Mouse (Mus musculus) hindbrain, postnatal 0 days (tissue): ENCODE measurements around the gene Gm26620. TPM values are rescaled to one million over a fixed set of nuclear protein-coding genes. Genes with fewer than 3 reads are reported as not detected.

ENCODE experiments used
- ATAC-seq: fragments of 200-750 bp; cut with Nextera tagmentation; 2 replicates; pipeline ENCODE4 v1.8.0; 2017; ENCODE audit warnings: mild to moderate bottlenecking, moderate TSS enrichment, moderate library complexity
- DNase-seq: peaks from one replicate; pipeline ENCODE4 v3.0.0-alpha.2; 2015; ENCODE audit warnings: low spot score
- H3K27ac ChIP-seq: fragments of 300-500 bp; sonication (generic); 2 replicates; pipeline ENCODE4 v1.5.1; 2014; ENCODE audit warnings: mild to moderate bottlenecking
- H3K27me3 ChIP-seq: fragments of 300-500 bp; sonication (generic); 2 replicates; pipeline ENCODE4 v1.6.1; 2014; ENCODE audit warnings: low read length, mixed read lengths; ENCODE audit not compliant: insufficient read depth
- H3K36me3 ChIP-seq: fragments of 300-500 bp; sonication (generic); 2 replicates; pipeline ENCODE4 v1.6.1; 2014; ENCODE audit warnings: low read length, mixed read lengths; ENCODE audit not compliant: insufficient read depth
- H3K4me1 ChIP-seq: fragments of 300-500 bp; sonication (generic); 2 replicates; pipeline ENCODE4 v1.6.1; 2014; ENCODE audit warnings: antibody characterized with exemption, low read length, mixed read lengths; ENCODE audit not compliant: insufficient read depth
- H3K4me2 ChIP-seq: fragments of 300-500 bp; sonication (generic); 2 replicates; pipeline ENCODE4 v1.6.1; 2014; ENCODE audit warnings: low read depth, mild to moderate bottlenecking, low read length, moderate library complexity, mixed read lengths
- H3K4me3 ChIP-seq: fragments of 300-500 bp; sonication (generic); 2 replicates; pipeline ENCODE4 v1.5.1; 2014; ENCODE audit warnings: low read length
- H3K9ac ChIP-seq: fragments of 300-500 bp; sonication (generic); replicated peaks from 2 replicates; pipeline ENCODE4 v1.6.1; 2014; ENCODE audit warnings: mild to moderate bottlenecking, low read length, moderate library complexity, mixed read lengths
- H3K9me3 ChIP-seq: fragments of 300-500 bp; sonication (generic); 2 replicates; pipeline ENCODE4 v1.6.1; 2016; ENCODE audit warnings: low read length, mixed read lengths
- CTCF ChIP-seq: IDR thresholded peaks from 2 replicates; pipeline ENCODE4 v1.5.1; 2016; ENCODE audit warnings: antibody characterized with exemption, control low read depth, low read depth
- WGBS: fragments of 180-500 bp; shearing (Covaris S2); extraction: QIAGEN DNeasy Blood & Tissue Kit; methylation state at CpG from one replicate; pipeline ENCODE4 v1.1.7; 2014; 5-methylcytosine and 5-hydroxymethylcytosine counted together
- polyA plus RNA-seq: library from polyadenylated mRNA; unstranded; fragments of >200 nt; fragmentation: Nextera tagmentation; extraction: Ambion mirVana; gene quantifications from 2 replicates; pipeline ENCODE4 v1.2.1, GENCODE M21; 2015
- total RNA-seq: library from RNA; depleted of rRNA; stranded (reverse); fragments of >200 nt; gene quantifications from 2 replicates; pipeline ENCODE4 v1.2.3, GENCODE M21; 2014

Gene Gm26620
- total and polyA plus RNA-seq, 2 experiments from 2014 or later, result 0.52 to 1.5 TPM

DNA sequence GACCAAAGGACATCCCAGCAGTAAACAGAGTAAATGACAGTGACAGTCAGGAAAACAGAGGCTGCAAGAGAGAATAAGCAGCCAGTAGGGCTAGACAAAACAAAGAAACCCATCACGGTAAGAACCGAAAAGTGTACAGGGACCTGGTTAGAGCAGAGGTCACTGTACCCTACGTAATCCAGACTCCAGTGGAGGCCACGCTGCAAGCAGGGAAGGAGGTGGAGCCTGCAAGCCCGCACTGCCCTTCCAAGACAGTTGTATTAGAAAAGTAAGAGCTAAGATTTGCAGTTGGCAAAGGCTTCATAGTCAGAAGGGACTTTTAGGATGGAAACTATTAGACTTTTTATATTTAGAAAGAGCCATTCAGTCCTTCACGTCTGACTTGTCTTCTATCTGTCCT, 42.1 kb downstream of the Gm26620 start:
- no peak overlapping the region for H3K27ac ChIP-seq
- no peak overlapping the region for H3K9ac ChIP-seq
- H3K36me3 ChIP-seq, result no peaks in the 10 kb centered on the region
- H3K4me1 ChIP-seq, result no peaks in the 10 kb centered on the region
- WGBS, result 65% methylated on average over 6 of the region's 6 CpGs
- no peaks in the 10 kb centered on the region for H3K27me3 ChIP-seq
- H3K9me3 ChIP-seq, result no peaks in the 10 kb centered on the region
- no peak for TF ChIP-seq CTCF
- H3K4me3 ChIP-seq, result no peak overlapping the region
- ATAC-seq, result no peak
- DNase-seq, result no peak
- no peak overlapping the region for H3K4me2 ChIP-seq

DNA sequence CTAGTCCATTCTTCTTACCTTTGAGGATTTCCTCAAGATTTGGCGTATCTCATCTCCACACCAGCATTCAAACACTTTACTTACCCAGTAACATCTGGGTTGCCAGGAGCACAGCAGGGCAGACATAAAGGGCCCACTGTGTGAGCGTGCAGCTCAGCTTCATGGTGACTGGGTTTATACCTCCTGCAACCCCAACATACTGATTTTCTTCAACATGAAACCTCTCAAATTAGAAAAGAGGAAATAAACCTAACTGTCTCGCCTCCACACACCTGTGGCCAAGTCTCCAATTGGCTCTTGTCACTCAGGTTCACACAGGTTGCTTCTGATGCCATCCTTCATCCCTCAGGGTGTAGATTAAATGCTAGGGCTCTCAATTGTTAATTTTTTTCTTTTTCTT, 42.5 kb downstream of the Gm26620 start, which contains the start of gene Fcrla:
TSS of gene Fcrla (minus strand) at position 206 of the 400 bp plus-strand sequence.
- WGBS, result 84% methylated on average over 3 of the region's 3 CpGs
- no peaks in the 10 kb centered on the region for H3K27me3 ChIP-seq
- no peak for DNase-seq
- ATAC-seq, result no peak
- no peak within 1 kb of the TSS for H3K27ac ChIP-seq
- H3K4me1 ChIP-seq, result no peaks in the 10 kb centered on the region
- H3K4me3 ChIP-seq, result no peak within 1 kb of the TSS
- no peaks in the 10 kb centered on the region for H3K9me3 ChIP-seq
- no peak for TF ChIP-seq CTCF
- H3K9ac ChIP-seq, result no peak within 1 kb of the TSS
- no peaks in the 10 kb centered on the region for H3K36me3 ChIP-seq
- H3K4me2 ChIP-seq, result no peak within 1 kb of the TSS

DNA sequence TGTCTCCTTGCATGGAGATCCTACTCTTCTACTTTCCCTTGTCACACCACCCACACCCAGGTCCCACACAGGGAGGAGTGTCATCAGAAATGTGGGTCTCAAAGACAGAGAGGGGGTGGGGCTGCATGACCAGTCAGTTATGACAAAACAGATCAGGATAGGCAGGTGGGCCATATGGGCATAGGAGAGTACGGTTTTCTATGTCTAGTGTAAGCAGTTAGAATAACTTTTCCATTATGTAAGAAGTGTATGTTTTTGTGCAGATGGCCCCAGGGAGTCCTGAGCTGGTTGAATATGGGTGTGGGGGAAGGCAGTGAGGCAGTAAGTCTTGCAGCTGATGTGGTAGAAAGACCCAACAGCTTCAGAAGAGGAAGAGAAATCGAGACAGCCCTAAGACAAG, 43.6 kb downstream of the Gm26620 start:
- no peaks in the 10 kb centered on the region for H3K9me3 ChIP-seq
- no peaks in the 10 kb centered on the region for H3K36me3 ChIP-seq
- no peaks in the 10 kb centered on the region for H3K27me3 ChIP-seq
- ATAC-seq (no peak), DNase-seq (no peak)
- no peak overlapping the region for H3K4me2 ChIP-seq
- H3K9ac ChIP-seq, result no peak overlapping the region
- no peaks in the 10 kb centered on the region for H3K4me1 ChIP-seq
- no peak overlapping the region for H3K27ac ChIP-seq
- TF ChIP-seq CTCF, result no peak
- no peak overlapping the region for H3K4me3 ChIP-seq
- 74% methylated on average over 2 of the region's 2 CpGs for WGBS

DNA sequence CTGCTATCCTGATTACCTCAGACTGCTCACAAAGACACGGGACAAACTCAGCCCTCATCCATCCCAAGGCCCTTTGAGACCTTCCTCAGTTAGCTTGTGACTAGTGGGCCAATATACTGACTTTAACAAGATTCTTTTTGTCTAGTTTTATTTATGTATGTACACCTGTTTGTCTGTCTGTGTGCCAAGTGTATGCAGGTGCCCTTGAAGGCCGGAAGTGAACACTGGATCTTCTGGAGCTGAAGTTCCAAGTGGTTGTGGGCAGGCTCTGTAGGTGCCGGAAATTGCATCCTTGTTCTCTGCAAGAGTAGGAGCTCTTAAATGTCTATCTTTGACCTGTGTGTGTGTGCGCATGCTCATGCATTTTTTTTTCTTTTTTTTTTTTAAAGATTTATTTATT, 44.4 kb downstream of the Gm26620 start:
- ATAC-seq, result no peak
- Histone ChIP-seq H3K4me1 (no peaks in the 10 kb centered on the region), H3K9ac (no peak overlapping the region), H3K4me2 (no peak overlapping the region), H3K9me3 (no peaks in the 10 kb centered on the region), H3K36me3 (no peaks in the 10 kb centered on the region), H3K27ac (no peak overlapping the region), H3K4me3 (no peak overlapping the region), H3K27me3 (no peaks in the 10 kb centered on the region)
- DNase-seq, result no peak
- TF ChIP-seq CTCF, result no peak
- 78% methylated on average over 4 of the region's 4 CpGs for WGBS

DNA sequence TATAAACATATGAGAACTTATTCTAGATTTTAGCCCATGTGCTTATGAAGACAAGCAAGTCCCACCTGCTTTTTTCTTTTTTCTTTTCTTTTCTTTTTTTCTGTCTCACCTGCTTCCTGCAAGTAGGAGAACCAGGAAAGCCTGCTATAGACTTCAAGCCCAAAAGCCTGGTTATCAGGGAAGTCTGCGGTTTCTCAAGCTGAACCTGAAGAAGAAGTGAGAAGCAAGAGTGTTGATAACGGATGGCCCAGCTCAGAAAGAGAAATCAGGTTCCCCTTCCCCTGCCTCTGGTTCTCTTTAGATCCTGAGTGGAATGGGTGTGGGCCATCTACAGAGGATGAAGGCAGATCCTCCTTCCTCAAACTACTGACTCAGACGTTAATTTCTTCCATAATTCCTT, 47.2 kb downstream of the Gm26620 start:
- ATAC-seq (no peak), DNase-seq (no peak)
- no peaks in the 10 kb centered on the region for H3K9me3 ChIP-seq
- H3K4me2 ChIP-seq, result no peak overlapping the region
- no peaks in the 10 kb centered on the region for H3K36me3 ChIP-seq
- no peak overlapping the region for H3K4me3 ChIP-seq
- no peak overlapping the region for H3K27ac ChIP-seq
- H3K4me1 ChIP-seq, result no peaks in the 10 kb centered on the region
- H3K27me3 ChIP-seq, result no peaks in the 10 kb centered on the region
- no peak overlapping the region for H3K9ac ChIP-seq
- no peak for TF ChIP-seq CTCF
- 85% methylated on average over 3 of the region's 3 CpGs for WGBS

DNA sequence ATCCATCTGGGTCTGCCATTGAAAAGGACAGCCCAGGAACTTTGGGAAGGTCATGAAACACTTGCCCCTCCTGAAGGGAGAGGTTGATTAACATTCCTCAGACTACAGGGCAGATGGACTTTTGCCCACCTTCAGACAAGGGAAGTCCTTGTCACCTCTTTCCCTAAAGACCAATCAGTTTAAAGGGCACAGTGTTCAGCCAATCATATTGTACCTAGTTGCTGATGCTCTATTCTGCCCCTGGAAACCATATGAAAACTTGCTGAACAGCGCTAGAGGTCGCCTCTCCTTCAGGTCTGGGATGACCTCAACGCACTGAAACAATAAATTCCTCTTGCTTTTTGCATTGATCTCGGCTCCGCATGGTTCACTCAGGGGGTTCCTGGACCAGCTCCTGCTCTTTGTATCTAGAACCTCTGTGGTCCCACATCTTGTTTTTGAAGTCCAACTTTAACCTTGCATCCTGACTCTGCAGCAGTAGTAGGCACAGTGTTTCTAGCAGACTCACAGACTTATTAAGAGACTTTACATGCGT, 48.6 kb downstream of the Gm26620 start:
- no peak for DNase-seq
- ATAC-seq, result no peak
- no peaks in the 10 kb centered on the region for H3K36me3 ChIP-seq
- no peak overlapping the region for H3K9ac ChIP-seq
- H3K9me3 ChIP-seq, result no peaks in the 10 kb centered on the region
- no peaks in the 10 kb centered on the region for H3K4me1 ChIP-seq
- H3K4me3 ChIP-seq, result no peak overlapping the region
- TF ChIP-seq CTCF, result no peak
- no peak overlapping the region for H3K27ac ChIP-seq
- H3K27me3 ChIP-seq, result no peaks in the 10 kb centered on the region
- no peak overlapping the region for H3K4me2 ChIP-seq
- WGBS, result 72% methylated on average over 6 of the region's 6 CpGs

DNA sequence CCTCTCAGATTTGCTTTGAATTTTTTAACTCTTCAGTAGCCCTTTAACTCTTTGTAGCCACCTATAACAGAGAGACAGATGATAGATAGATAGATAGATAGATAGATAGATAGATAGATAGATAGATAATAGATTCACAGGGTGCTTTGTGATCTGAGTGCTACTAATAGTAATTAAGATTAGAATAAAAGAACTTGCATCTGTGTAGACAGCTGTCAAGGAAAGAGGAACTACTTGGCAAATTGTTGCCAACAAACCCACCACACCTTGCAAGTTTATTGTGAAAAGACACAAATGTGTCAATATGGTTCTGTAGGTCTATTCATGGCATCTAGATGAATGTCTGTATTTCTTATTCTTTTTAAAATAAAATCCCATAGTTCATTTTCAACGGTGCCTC, 49.1 kb downstream of the Gm26620 start:
- DNase-seq (no peak), ATAC-seq (no peak)
- no peak overlapping the region for H3K9ac ChIP-seq
- no peaks in the 10 kb centered on the region for H3K4me1 ChIP-seq
- H3K27ac ChIP-seq, result no peak overlapping the region
- 88% methylated on average over 1 of the region's 1 CpGs for WGBS
- H3K4me2 ChIP-seq, result no peak overlapping the region
- no peaks in the 10 kb centered on the region for H3K27me3 ChIP-seq
- H3K9me3 ChIP-seq, result no peaks in the 10 kb centered on the region
- TF ChIP-seq CTCF, result no peak
- H3K36me3 ChIP-seq, result no peaks in the 10 kb centered on the region
- H3K4me3 ChIP-seq, result no peak overlapping the region
